Mouse (Mus musculus) cerebellum, postnatal 4 days (tissue): ENCODE data around the gene R3hdm4.

ENCODE experiments used
- DNase-seq, 2 experiments: peaks; one replicate each; pipeline ENCODE4 v3.0.0; 2022; ENCODE audit warnings: low spot score in 2 of 2, mixed read lengths in 1 of 2

The R3hdm4 gene

GRCm38 (mm10) chr10:79872862-79873261 lies 48.1 kb downstream of the R3hdm4 start:
- DNase-seq = no peak

GRCm38 (mm10) chr10:79871845-79872244 lies 49.2 kb downstream of the R3hdm4 start:
- no peak for DNase-seq

GRCm38 (mm10) chr10:79866601-79867000 lies 54.4 kb downstream of the R3hdm4 start:
- DNase-seq = no peak

GRCm38 (mm10) chr10:79865801-79866295 lies 55.2 kb downstream of the R3hdm4 start:
- no peak for DNase-seq

GRCm38 (mm10) chr10:79865189-79865601 lies 55.8 kb downstream of the R3hdm4 start:
- no peak for DNase-seq

DNA sequence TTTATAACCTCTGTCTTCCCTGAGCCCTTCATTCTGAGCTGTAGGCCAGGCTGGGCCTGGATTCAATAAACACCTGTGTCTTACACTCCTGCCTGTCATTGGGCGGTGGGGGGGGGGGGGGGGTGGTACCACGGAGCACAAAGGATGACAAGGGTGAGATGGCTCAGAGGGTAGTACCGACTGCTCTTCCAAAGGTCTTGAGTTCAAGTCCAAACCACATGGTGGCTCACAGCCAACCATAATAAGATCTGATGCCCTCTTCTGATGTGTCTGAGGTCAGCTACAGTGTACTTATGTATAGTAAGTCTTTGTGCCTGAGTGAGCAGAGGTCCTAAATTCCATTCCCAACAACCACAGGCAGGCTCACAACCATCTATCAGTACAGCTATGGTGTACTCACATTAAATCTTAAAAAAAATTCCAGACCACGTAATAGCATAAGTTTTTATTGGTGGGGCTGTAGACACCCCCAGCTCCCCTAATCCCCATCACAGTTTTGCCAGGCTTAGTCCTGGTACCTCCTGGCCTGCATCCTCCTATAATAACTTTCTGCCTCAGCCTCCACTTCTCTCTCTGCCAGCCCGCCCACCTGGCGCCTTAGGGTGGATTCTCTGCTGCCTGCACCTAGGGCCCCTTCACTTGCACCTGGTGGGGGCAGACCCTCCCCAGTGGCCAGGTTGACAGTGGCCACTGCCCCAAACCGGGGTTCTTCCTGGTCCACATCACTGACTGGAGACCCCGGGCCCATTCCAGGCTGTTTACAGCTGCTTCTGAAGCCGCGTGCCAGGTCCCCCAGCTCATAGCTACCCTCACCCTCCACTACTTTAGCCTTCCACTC lies 56.4 kb downstream of the R3hdm4 start:
- DNase-seq = no peak

GRCm38 (mm10) chr10:79862925-79863324 lies 58.1 kb downstream of the R3hdm4 start:
- DNase-seq = no peak

GRCm38 (mm10) chr10:79862049-79862788 lies 58.8 kb downstream of the R3hdm4 start:
- DNase-seq = no peak

GRCm38 (mm10) chr10:79861230-79862048 lies 59.6 kb downstream of the R3hdm4 start:
- DNase-seq = no peak

GRCm38 (mm10) chr10:79860079-79860911 lies 60.7 kb downstream of the R3hdm4 start:
- no peak for DNase-seq
